Mouse (Mus musculus) C2C12 (cell line): ENCODE results near the gene Gpr108. TPM values are rescaled to one million over a fixed set of nuclear protein-coding genes. Genes with fewer than 3 reads are reported as not detected.

Source experiments
- H3K27me3 ChIP-seq: one replicate; pipeline ENCODE4 v1.6.1; 2011; ENCODE audit not compliant: control insufficient read depth, insufficient read depth, insufficient read length
- H3K36me3 ChIP-seq: one replicate; pipeline ENCODE4 v1.6.1; 2011; ENCODE audit not compliant: control insufficient read depth, insufficient read depth
- H3K4me3 ChIP-seq: one replicate; pipeline ENCODE4 v1.5.1; 2011; ENCODE audit warnings: mild to moderate bottlenecking, control low read depth; ENCODE audit not compliant: poor library complexity, insufficient read depth, severe bottlenecking
- H3K79me2 ChIP-seq: one replicate; pipeline ENCODE4 v1.6.1; 2011; ENCODE audit not compliant: control insufficient read depth, insufficient read depth
- H3K79me3 ChIP-seq: one replicate; pipeline ENCODE4 v1.6.1; 2011; ENCODE audit warnings: low read depth, control low read depth
- H3ac ChIP-seq: one replicate; pipeline ENCODE3; 2011; ENCODE audit warnings: low read depth; ENCODE audit not compliant: control insufficient read depth, insufficient read length
- CEBPB ChIP-seq: IDR thresholded peaks from one replicate; pipeline ENCODE4 v1.6.1; 2011; ENCODE audit warnings: low read depth, mild to moderate bottlenecking, control low read depth, moderate library complexity
- CTCF ChIP-seq: IDR thresholded peaks from one replicate; pipeline ENCODE4 v1.5.1; 2011; ENCODE audit not compliant: control insufficient read depth, insufficient read depth, insufficient read length
- FOSL1 ChIP-seq: IDR thresholded peaks from one replicate; pipeline ENCODE4 v1.8.0; 2011; ENCODE audit warnings: mild to moderate bottlenecking, low read length; ENCODE audit not compliant: poor library complexity, insufficient read depth, severe bottlenecking
- MAX ChIP-seq: IDR thresholded peaks from one replicate; pipeline ENCODE4 v1.6.1; 2011; ENCODE audit warnings: mild to moderate bottlenecking, control low read depth
- MYOD1 ChIP-seq: IDR thresholded peaks from one replicate; pipeline ENCODE4 v1.6.1; 2011; ENCODE audit warnings: low read depth; ENCODE audit not compliant: control insufficient read depth, insufficient read length
- MYOG ChIP-seq: IDR thresholded peaks from one replicate; pipeline ENCODE4 v1.6.1; 2011; ENCODE audit not compliant: control insufficient read depth, insufficient read length; ENCODE audit errors: extremely low read depth
- USF1 ChIP-seq: IDR thresholded peaks from one replicate; pipeline ENCODE4 v1.6.1; 2011; ENCODE audit warnings: low read depth, mild to moderate bottlenecking, control low read depth, moderate library complexity
- polyA plus RNA-seq: library from polyadenylated mRNA; unstranded; fragments of >200 nt; fragmentation: generic; extraction: Trizol; gene quantifications from one replicate; pipeline ENCODE4 v1.2.1, GENCODE M21; 2012; ENCODE audit warnings: missing spikeins

Gene Gpr108
- polyA plus RNA-seq, 1 experiment, result 24.7 TPM

DNA sequence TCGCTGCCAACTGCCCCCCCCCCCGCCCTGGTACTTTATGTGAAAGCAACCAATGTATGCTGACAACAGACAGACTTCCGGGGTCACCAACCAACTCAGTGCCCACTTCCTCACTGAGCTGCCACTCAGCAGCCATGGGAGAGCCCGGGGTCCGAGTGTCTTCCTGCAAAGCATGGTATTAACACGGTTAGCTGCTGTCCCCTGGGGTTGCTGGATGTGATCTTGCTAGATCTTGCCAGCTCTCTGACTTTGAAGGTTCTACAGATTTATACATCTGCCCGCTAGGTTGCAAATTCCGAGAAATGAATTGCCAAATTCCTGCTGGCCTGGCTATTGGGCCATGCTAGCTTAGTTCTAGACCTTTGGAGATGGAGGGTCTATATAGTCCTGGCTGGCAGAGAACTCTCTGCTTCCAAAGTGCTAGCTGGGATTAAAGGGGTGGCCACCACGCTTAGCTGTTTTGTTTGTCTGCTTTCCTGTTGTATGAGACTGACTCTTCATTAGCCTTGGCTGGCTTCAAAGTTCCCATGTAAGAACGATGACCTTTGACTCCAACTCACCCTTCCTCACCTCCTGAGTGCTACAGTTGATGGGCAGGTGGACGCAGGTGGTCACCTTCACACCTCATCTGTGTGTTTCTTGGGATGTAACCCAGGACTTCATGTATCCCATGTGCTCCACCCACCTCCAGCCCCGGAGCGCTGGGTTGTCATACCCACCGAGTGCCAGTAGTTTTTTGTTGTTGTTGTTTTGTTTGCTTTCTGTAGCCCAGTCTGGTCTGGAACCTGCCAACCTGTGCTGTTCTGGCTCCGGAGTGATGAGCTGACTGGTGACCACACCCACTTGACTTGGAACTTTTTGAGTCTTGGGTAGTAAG lies 18.2 kb downstream of the Gpr108 start:
- TF ChIP-seq USF1, result no peak
- no peak for TF ChIP-seq MYOD1
- no peak for TF ChIP-seq MAX
- TF ChIP-seq MYOG, result no peak
- TF ChIP-seq CTCF, result no peak
- no peak for TF ChIP-seq CEBPB
- TF ChIP-seq FOSL1, result no peak
- no peak overlapping the region for H3ac ChIP-seq
- H3K79me2 ChIP-seq, result no peaks in the 10 kb centered on the region
- no peaks in the 10 kb centered on the region for H3K36me3 ChIP-seq
- no peaks in the 10 kb centered on the region for H3K79me3 ChIP-seq
- peaks cover 19% of the 10 kb centered on the region for H3K27me3 ChIP-seq
- no peak overlapping the region for H3K4me3 ChIP-seq

DNA sequence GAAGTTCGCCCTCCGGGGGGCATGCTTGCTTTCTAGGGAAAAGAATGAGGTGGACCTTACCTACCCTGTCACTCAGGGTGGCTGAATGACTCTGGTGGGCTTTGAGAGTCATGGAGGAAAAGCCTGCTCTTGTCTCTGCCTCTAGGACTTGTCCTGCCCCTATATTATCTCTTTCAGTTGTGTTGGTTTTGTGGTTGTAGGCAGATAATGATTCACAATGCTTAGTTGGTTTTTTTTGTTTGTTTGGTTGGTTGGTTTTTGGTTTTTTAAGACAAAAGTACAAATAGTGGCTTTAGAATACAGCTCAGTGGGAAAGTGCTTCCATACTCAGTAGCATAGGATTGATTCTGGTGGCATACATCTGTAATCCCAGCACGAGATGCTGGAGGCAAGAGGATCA lies 19.4 kb downstream of the Gpr108 start:
- no peak for TF ChIP-seq FOSL1
- TF ChIP-seq MYOG, result no peak
- TF ChIP-seq MYOD1, result no peak
- no peak for TF ChIP-seq CTCF
- no peak for TF ChIP-seq MAX
- TF ChIP-seq CEBPB, result no peak
- TF ChIP-seq USF1, result no peak
- no peak overlapping the region for H3K4me3 ChIP-seq
- no peak overlapping the region for H3ac ChIP-seq
- H3K36me3 ChIP-seq, result no peaks in the 10 kb centered on the region
- H3K79me2 ChIP-seq, result no peaks in the 10 kb centered on the region
- peaks cover 30% of the 10 kb centered on the region for H3K27me3 ChIP-seq
- no peaks in the 10 kb centered on the region for H3K79me3 ChIP-seq

- TF ChIP-seq MAX, result no peak
- TF ChIP-seq MYOG, result no peak
- TF ChIP-seq FOSL1, result no peak
- TF ChIP-seq MYOD1, result no peak
- TF ChIP-seq CTCF, result no peak
- TF ChIP-seq USF1, result no peak
- TF ChIP-seq CEBPB, result peak; percentile 35
- H3K36me3 ChIP-seq, result no peaks in the 10 kb centered on the region
- H3K79me2 ChIP-seq, result no peaks in the 10 kb centered on the region
- H3K27me3 ChIP-seq, result peaks cover 39% of the 10 kb centered on the region
- no peaks in the 10 kb centered on the region for H3K79me3 ChIP-seq
- no peak within 1 kb of the TSS for H3ac ChIP-seq
- no peak within 1 kb of the TSS for H3K4me3 ChIP-seq
Observed at GRCm38 (mm10) chr17:57228014-57228413, 20.2 kb downstream of the Gpr108 start, which contains the start of gene C3. Gene C3 (minus strand): TSS chr17:57228136.

DNA sequence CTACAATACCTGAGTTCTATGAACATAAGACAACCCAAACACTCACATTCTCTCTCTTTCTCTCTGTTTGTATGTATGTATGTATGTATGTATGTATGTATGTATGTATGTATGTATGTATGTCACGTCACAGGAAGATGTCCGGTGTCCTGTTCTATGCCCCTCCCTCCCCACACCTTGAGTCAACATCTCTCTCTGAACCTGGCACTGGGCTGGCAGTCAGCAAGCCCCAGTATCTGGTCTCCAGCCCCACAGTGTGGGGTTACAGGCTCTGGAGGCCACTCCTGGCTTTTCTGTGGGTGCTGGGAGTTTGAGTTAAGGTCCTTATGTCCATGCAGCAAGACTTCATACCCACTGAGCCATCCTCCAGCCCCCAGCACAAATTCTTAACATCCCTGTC lies 20.8 kb downstream of the Gpr108 start:
- no peak for TF ChIP-seq CTCF
- no peak for TF ChIP-seq MYOG
- no peak for TF ChIP-seq CEBPB
- TF ChIP-seq MAX, result no peak
- TF ChIP-seq MYOD1, result no peak
- no peak for TF ChIP-seq USF1
- no peak for TF ChIP-seq FOSL1
- no peaks in the 10 kb centered on the region for H3K79me2 ChIP-seq
- no peak overlapping the region for H3K4me3 ChIP-seq
- no peaks in the 10 kb centered on the region for H3K79me3 ChIP-seq
- no peaks in the 10 kb centered on the region for H3K36me3 ChIP-seq
- H3K27me3 ChIP-seq, result peaks cover 43% of the 10 kb centered on the region
- H3ac ChIP-seq, result no peak overlapping the region

GRCm38 (mm10) chr17:57223313-57223712 lies 24.9 kb downstream of the Gpr108 start:
- no peak overlapping the region for H3K4me3 ChIP-seq
- TF ChIP-seq MAX (no peak), CEBPB (no peak), CTCF (no peak), USF1 (no peak), MYOG (no peak), MYOD1 (no peak), FOSL1 (no peak)
- H3K79me3 ChIP-seq, result no peaks in the 10 kb centered on the region
- peaks cover 62% of the 10 kb centered on the region for H3K27me3 ChIP-seq
- no peak overlapping the region for H3ac ChIP-seq
- H3K79me2 ChIP-seq, result no peaks in the 10 kb centered on the region
- no peaks in the 10 kb centered on the region for H3K36me3 ChIP-seq
